Mouse (Mus musculus) lung, postnatal 0 days (tissue): ENCODE measurements around the gene Kcne4.

ENCODE experiments used
- CTCF ChIP-seq: IDR thresholded peaks from 2 replicates; pipeline ENCODE4 v1.5.1; 2016; ENCODE audit warnings: antibody characterized with exemption, mild to moderate bottlenecking
- EP300 ChIP-seq: IDR thresholded peaks from 2 replicates; pipeline ENCODE4 v1.6.1; 2016; ENCODE audit warnings: antibody characterized with exemption, mild to moderate bottlenecking, control low read depth

GRCm38 (mm10) chr1:78781899-78782298 is 34.7 kb upstream of the Kcne4 start:
- TF ChIP-seq EP300 (no peak), CTCF (no peak)
